Mouse (Mus musculus) heart, postnatal 0 days (tissue): ENCODE results near the gene Rapgef2. TPM values are rescaled to one million over a fixed set of nuclear protein-coding genes. Genes with fewer than 3 reads are reported as not detected.
"Not testable (repeated sequence)": the region's sequence is repeated elsewhere in the genome, so short reads cannot be mapped to it uniquely, and the experiment has no call there.

Source experiments
- ATAC-seq: fragments of 200-750 bp; cut with Nextera tagmentation; 2 replicates; pipeline ENCODE4 v1.8.0; 2017; ENCODE audit warnings: low read depth, moderate number of reproducible peaks, moderate library complexity; ENCODE audit not compliant: insufficient read depth
- DNase-seq: peaks from one replicate; pipeline ENCODE4 v3.0.0-alpha.2; 2016; ENCODE audit warnings: low spot score
- H3K27ac ChIP-seq: fragments of 300-500 bp; sonication (generic); 2 replicates; pipeline ENCODE4 v1.5.1; 2014; ENCODE audit warnings: low read depth, mild to moderate bottlenecking
- H3K27me3 ChIP-seq: fragments of 300-500 bp; sonication (generic); 2 replicates; pipeline ENCODE4 v1.6.1; 2014; ENCODE audit warnings: low read length, mixed read lengths; ENCODE audit not compliant: control insufficient read depth, insufficient read depth
- H3K36me3 ChIP-seq: fragments of 300-500 bp; sonication (generic); replicated peaks from 2 replicates; pipeline ENCODE4 v1.6.1; 2014; ENCODE audit warnings: low read length, mixed read lengths; ENCODE audit not compliant: control insufficient read depth, insufficient read depth
- H3K4me1 ChIP-seq: fragments of 300-500 bp; sonication (generic); 2 replicates; pipeline ENCODE4 v1.6.1; 2014; ENCODE audit warnings: antibody characterized with exemption; ENCODE audit not compliant: control insufficient read depth, insufficient read depth
- H3K4me2 ChIP-seq: fragments of 300-500 bp; sonication (generic); 2 replicates; pipeline ENCODE4 v1.6.1; 2014; ENCODE audit warnings: low read depth, mild to moderate bottlenecking, low read length, moderate library complexity
- H3K4me3 ChIP-seq: fragments of 300-500 bp; sonication (generic); 2 replicates; pipeline ENCODE4 v1.5.1; 2014; ENCODE audit warnings: low read depth, low read length
- H3K9ac ChIP-seq: fragments of 300-500 bp; sonication (generic); replicated peaks from 2 replicates; pipeline ENCODE4 v1.6.1; 2014; ENCODE audit warnings: low read depth, low read length, mixed read lengths
- H3K9me3 ChIP-seq: fragments of 300-500 bp; sonication (generic); replicated peaks from 2 replicates; pipeline ENCODE4 v1.6.1; 2016; ENCODE audit warnings: low read length; ENCODE audit not compliant: control insufficient read depth
- CTCF ChIP-seq: IDR thresholded peaks from 2 replicates; pipeline ENCODE4 v1.5.1; 2016; ENCODE audit warnings: antibody characterized with exemption, control low read depth, low read depth
- EP300 ChIP-seq: IDR thresholded peaks from 2 replicates; pipeline ENCODE4 v1.6.1; 2016; ENCODE audit warnings: antibody characterized with exemption, low read depth
- WGBS: fragments of 180-500 bp; shearing (Covaris S2); extraction: QIAGEN DNeasy Blood & Tissue Kit; methylation state at CpG from one replicate; pipeline ENCODE4 v1.1.7; 2014; 5-methylcytosine and 5-hydroxymethylcytosine counted together
- polyA plus RNA-seq: library from polyadenylated mRNA; unstranded; fragments of >200 nt; fragmentation: Nextera tagmentation; extraction: Ambion mirVana; gene quantifications from 2 replicates; pipeline ENCODE4 v1.2.1, GENCODE M21; 2015
- total RNA-seq: library from RNA; depleted of rRNA; stranded (reverse); fragments of >200 nt; gene quantifications from 2 replicates; pipeline ENCODE4 v1.2.3, GENCODE M21; 2014; ENCODE audit warnings: low replicate concordance

The Rapgef2 gene
- total and polyA plus RNA-seq, 2 experiments from 2014 or later, result 3.5 to 30.3 TPM

GRCm38 (mm10) chr3:79174168-79174567 lies 112.1 kb downstream of the Rapgef2 start:
- H3K36me3 ChIP-seq, result peaks cover 16% of the 10 kb centered on the region
- no peak overlapping the region for H3K4me2 ChIP-seq
- ATAC-seq, result no peak
- H3K27me3 ChIP-seq, result no peaks in the 10 kb centered on the region
- H3K9me3 ChIP-seq, result no peaks in the 10 kb centered on the region
- DNase-seq, result no peak
- H3K27ac ChIP-seq, result no peak overlapping the region
- H3K4me3 ChIP-seq, result no peak overlapping the region
- WGBS, result 84% methylated on average over 6 of the region's 6 CpGs
- peaks cover 34% of the 10 kb centered on the region for H3K4me1 ChIP-seq
- H3K9ac ChIP-seq, result no peak overlapping the region
- TF ChIP-seq CTCF (no peak), EP300 (no peak)

GRCm38 (mm10) chr3:79173291-79173690 lies 113.0 kb downstream of the Rapgef2 start:
- H3K4me2 ChIP-seq, result no peak overlapping the region
- no peak overlapping the region for H3K9ac ChIP-seq
- WGBS, result 91% methylated on average over 5 of the region's 5 CpGs
- no peak for DNase-seq
- TF ChIP-seq CTCF (no peak), EP300 (no peak)
- no peak for ATAC-seq
- no peak overlapping the region for H3K4me3 ChIP-seq
- no peaks in the 10 kb centered on the region for H3K27me3 ChIP-seq
- no peaks in the 10 kb centered on the region for H3K9me3 ChIP-seq
- H3K4me1 ChIP-seq, result peaks cover 31% of the 10 kb centered on the region
- H3K27ac ChIP-seq, result no peak overlapping the region
- peaks cover 16% of the 10 kb centered on the region for H3K36me3 ChIP-seq

- Histone ChIP-seq H3K4me1 (peaks cover 12% of the 10 kb centered on the region), H3K36me3 (peaks cover 16% of the 10 kb centered on the region)
- H3K4me2 ChIP-seq, H3K27ac ChIP-seq, H3K4me3 ChIP-seq, DNase-seq, H3K9me3 ChIP-seq, ATAC-seq, H3K9ac ChIP-seq, H3K27me3 ChIP-seq: not testable (repeated sequence)
- 91% methylated on average over 8 of the region's 8 CpGs for WGBS
Measured at GRCm38 (mm10) chr3:79171146-79171545, 115.2 kb downstream of the Rapgef2 start.

- no peak overlapping the region for H3K27ac ChIP-seq
- no peak overlapping the region for H3K4me3 ChIP-seq
- no peak overlapping the region for H3K9ac ChIP-seq
- H3K4me1 ChIP-seq, result peaks cover 9% of the 10 kb centered on the region; the same call in 1 of the 2 replicates
- H3K36me3 ChIP-seq, result peaks cover 16% of the 10 kb centered on the region
- no peaks in the 10 kb centered on the region for H3K27me3 ChIP-seq
- H3K9me3 ChIP-seq, result no peaks in the 10 kb centered on the region
- no peak overlapping the region for H3K4me2 ChIP-seq
- ATAC-seq, result no peak
- TF ChIP-seq EP300, result no peak
- no peak for TF ChIP-seq CTCF
- WGBS, result 27% methylated on average over 2 of the region's 2 CpGs
- DNase-seq, result no peak
Measured at GRCm38 (mm10) chr3:79168168-79168827, 118.0 kb downstream of the Rapgef2 start.

- Histone ChIP-seq H3K27me3 (no peaks in the 10 kb centered on the region), H3K27ac (no peak overlapping the region), H3K4me2 (no peak overlapping the region), H3K4me3 (no peak overlapping the region), H3K4me1 (peaks cover 16% of the 10 kb centered on the region), H3K9ac (no peak overlapping the region), H3K36me3 (peaks cover 11% of the 10 kb centered on the region), H3K9me3 (no peaks in the 10 kb centered on the region)
- TF ChIP-seq EP300 (no peak), CTCF (no peak)
- DNase-seq, result no peak
- WGBS, result 70% methylated on average over 2 of the region's 2 CpGs
- no peak for ATAC-seq
Measured at GRCm38 (mm10) chr3:79167586-79167985, 118.7 kb downstream of the Rapgef2 start.

GRCm38 (mm10) chr3:79161834-79162401 lies 124.4 kb downstream of the Rapgef2 start:
- peaks cover 31% of the 10 kb centered on the region for H3K4me1 ChIP-seq
- H3K4me3 ChIP-seq, result peak overlapping the region; percentile 33
- WGBS, result 6% methylated on average over 6 of the region's 6 CpGs
- DNase-seq (peak; percentile 55), ATAC-seq (peak; percentile 73)
- H3K4me2 ChIP-seq, result peak overlapping the region; percentile 58
- no peaks in the 10 kb centered on the region for H3K9me3 ChIP-seq
- no peaks in the 10 kb centered on the region for H3K36me3 ChIP-seq
- peak overlapping the region; percentile 95 for H3K27ac ChIP-seq
- H3K27me3 ChIP-seq, result no peaks in the 10 kb centered on the region
- peak overlapping the region; percentile 53 for H3K9ac ChIP-seq
- TF ChIP-seq CTCF (no peak), EP300 (no peak)
